Mouse (Mus musculus): ENCODE data around the gene Dock10.

Gene Dock10

GRCm38 (mm10) chr1:80502456-80503165 lies 255.7 kb downstream of the Dock10 start:
- DNase-seq (ENCODE audit: extremely low read depth, insufficient read length, low spot score), result no peak

- DNase-seq (ENCODE audit: extremely low read depth, insufficient read length, low spot score), result no peak
These were observed 259.1 kb downstream of the Dock10 start for GRCm38 (mm10) chr1:80499264-80499663.

GRCm38 (mm10) chr1:80496360-80496759 lies 262.0 kb downstream of the Dock10 start:
- no peak for DNase-seq (ENCODE audit: extremely low read depth, insufficient read length, low spot score)

- DNase-seq (ENCODE audit: extremely low read depth, insufficient read length, low spot score), result no peak
These were observed 274.9 kb downstream of the Dock10 start for GRCm38 (mm10) chr1:80483419-80483818.

GRCm38 (mm10) chr1:80474942-80475341 lies 283.4 kb downstream of the Dock10 start:
- no peak for DNase-seq (ENCODE audit: extremely low read depth, insufficient read length, low spot score)

- no peak for DNase-seq (ENCODE audit: extremely low read depth, insufficient read length, low spot score)
These were observed 285.9 kb downstream of the Dock10 start for GRCm38 (mm10) chr1:80472395-80472794.

- DNase-seq (ENCODE audit: extremely low read depth, insufficient read length, low spot score), result no peak
These were observed 297.0 kb downstream of the Dock10 start, which contains the start of gene Gm45261 for GRCm38 (mm10) chr1:80461348-80461747. Gene Gm45261, minus strand, starts transcription at chr1:80461448.

- DNase-seq (ENCODE audit: extremely low read depth, insufficient read length, low spot score), result no peak
These were observed 298.4 kb downstream of the Dock10 start for GRCm38 (mm10) chr1:80459923-80460322.

GRCm38 (mm10) chr1:80459477-80459876 lies 298.9 kb downstream of the Dock10 start:
- no peak for DNase-seq (ENCODE audit: extremely low read depth, insufficient read length, low spot score)

GRCm38 (mm10) chr1:80453971-80454370 lies 304.4 kb downstream of the Dock10 start:
- DNase-seq (ENCODE audit: extremely low read depth, insufficient read length, low spot score), result no peak

- DNase-seq (ENCODE audit: extremely low read depth, insufficient read length, low spot score), result no peak
These were observed 306.3 kb downstream of the Dock10 start for GRCm38 (mm10) chr1:80451914-80452549.
